Mouse (Mus musculus) thymus, adult 2 months (tissue): Measurements from ENCODE around the gene Bahd1. TPM values are rescaled to one million over a fixed set of nuclear protein-coding genes. Genes with fewer than 3 reads are reported as not detected.

ENCODE experiments used
- DNase-seq: peaks from one replicate; pipeline ENCODE4 v3.0.0; 2021
- H3K27ac ChIP-seq: fragments of 200-500 bp; 2 replicates; pipeline ENCODE4 v1.5.1; 2012; ENCODE audit warnings: low read length, control low read depth; ENCODE audit not compliant: control insufficient read depth, insufficient read depth
- H3K27me3 ChIP-seq: fragments of 200-500 bp; 2 replicates; pipeline ENCODE4 v1.6.1; 2012; ENCODE audit warnings: mild to moderate bottlenecking, low read length, moderate library complexity, mixed read lengths; ENCODE audit not compliant: control insufficient read depth, insufficient read depth
- H3K36me3 ChIP-seq: fragments of 200-500 bp; 2 replicates; pipeline ENCODE4 v1.6.1; 2012; ENCODE audit warnings: mild to moderate bottlenecking, low read length, moderate library complexity; ENCODE audit not compliant: control insufficient read depth, insufficient read depth
- H3K4me1 ChIP-seq: fragments of 200-500 bp; replicated peaks from 2 replicates; pipeline ENCODE4 v1.6.1; 2012; ENCODE audit warnings: low read length; ENCODE audit not compliant: control insufficient read depth, insufficient read depth
- H3K4me3 ChIP-seq: fragments of 200-500 bp; 2 replicates; pipeline ENCODE4 v1.5.1; 2012; ENCODE audit warnings: mild to moderate bottlenecking, low read length, control low read depth, moderate library complexity; ENCODE audit not compliant: control insufficient read depth, insufficient read depth
- CTCF ChIP-seq: fragments of 200-500 bp; IDR thresholded peaks from 2 replicates; pipeline ENCODE4 v1.5.1; 2012; ENCODE audit warnings: mild to moderate bottlenecking, control low read depth, low read length, moderate library complexity, borderline replicate concordance; ENCODE audit not compliant: control insufficient read depth, poor library complexity, insufficient read depth; ENCODE audit errors: extremely low read depth
- POLR2A ChIP-seq: fragments of 200-500 bp; IDR thresholded peaks from 2 replicates; pipeline ENCODE4 v1.6.1; 2012; ENCODE audit warnings: mild to moderate bottlenecking, low read length, control low read depth, moderate library complexity; ENCODE audit not compliant: control insufficient read depth, poor library complexity, insufficient read depth; ENCODE audit errors: extremely low read depth
- WGBS: fragments of 180-500 bp; shearing (Covaris S2); methylation state at CpG from one replicate; pipeline ENCODE4 v1.1.7; 2018; 5-methylcytosine and 5-hydroxymethylcytosine counted together
- polyA plus RNA-seq: library from polyadenylated mRNA; depleted of rRNA; stranded (reverse); fragments of >200 nt; gene quantifications from 2 replicates; pipeline ENCODE4 v1.2.3, GENCODE M21; 2012; rRNA removed

The Bahd1 gene
- 38.7 and 40.0 TPM in 2 replicates for polyA plus RNA-seq

GRCm38 (mm10) chr2:118899981-118900825 lies at the start of gene Bahd1:
Gene Bahd1 (plus strand): TSS chr2:118900377.
- Histone ChIP-seq H3K4me1 (peaks cover 38% of the 10 kb centered on the region), H3K27ac (no peak within 1 kb of the TSS), H3K4me3 (peak within 1 kb of the TSS; percentile 43), H3K27me3 (peaks cover 38% of the 10 kb centered on the region), H3K36me3 (no peaks in the 10 kb centered on the region)
- TF ChIP-seq CTCF (no peak), POLR2A (no peak; the same call in 1 of the 2 replicates)
- WGBS, result 4% methylated on average over 32 of the region's 32 CpGs
- DNase-seq, result peak; percentile 29

DNA sequence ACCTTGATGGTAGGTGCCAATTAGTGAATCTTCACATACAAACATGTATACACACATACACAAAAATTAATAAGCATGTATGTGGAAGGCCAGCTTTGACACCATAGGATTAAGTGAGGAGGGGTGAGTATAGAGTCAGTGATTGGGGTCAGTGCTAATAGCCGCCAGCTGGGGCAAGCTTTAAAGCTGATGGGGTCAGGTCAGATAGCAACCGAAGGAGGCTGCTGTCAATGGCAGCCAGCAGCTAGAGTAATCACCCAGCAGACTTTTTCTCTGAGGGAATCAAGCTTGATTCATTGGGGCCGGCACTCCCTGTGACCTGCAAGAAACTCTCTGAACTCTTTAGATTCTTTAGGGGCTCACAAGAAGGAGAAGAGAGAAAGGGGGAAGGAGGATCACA lies 48.4 kb upstream of the Bahd1 start:
- no peak for DNase-seq
- 93% methylated on average over 3 of the region's 3 CpGs for WGBS
- Histone ChIP-seq H3K36me3 (no peaks in the 10 kb centered on the region), H3K27ac (no peak overlapping the region), H3K4me3 (no peak overlapping the region), H3K4me1 (peaks cover 6% of the 10 kb centered on the region), H3K27me3 (no peaks in the 10 kb centered on the region)
- no peak for TF ChIP-seq CTCF
- TF ChIP-seq POLR2A, result no peak

DNA sequence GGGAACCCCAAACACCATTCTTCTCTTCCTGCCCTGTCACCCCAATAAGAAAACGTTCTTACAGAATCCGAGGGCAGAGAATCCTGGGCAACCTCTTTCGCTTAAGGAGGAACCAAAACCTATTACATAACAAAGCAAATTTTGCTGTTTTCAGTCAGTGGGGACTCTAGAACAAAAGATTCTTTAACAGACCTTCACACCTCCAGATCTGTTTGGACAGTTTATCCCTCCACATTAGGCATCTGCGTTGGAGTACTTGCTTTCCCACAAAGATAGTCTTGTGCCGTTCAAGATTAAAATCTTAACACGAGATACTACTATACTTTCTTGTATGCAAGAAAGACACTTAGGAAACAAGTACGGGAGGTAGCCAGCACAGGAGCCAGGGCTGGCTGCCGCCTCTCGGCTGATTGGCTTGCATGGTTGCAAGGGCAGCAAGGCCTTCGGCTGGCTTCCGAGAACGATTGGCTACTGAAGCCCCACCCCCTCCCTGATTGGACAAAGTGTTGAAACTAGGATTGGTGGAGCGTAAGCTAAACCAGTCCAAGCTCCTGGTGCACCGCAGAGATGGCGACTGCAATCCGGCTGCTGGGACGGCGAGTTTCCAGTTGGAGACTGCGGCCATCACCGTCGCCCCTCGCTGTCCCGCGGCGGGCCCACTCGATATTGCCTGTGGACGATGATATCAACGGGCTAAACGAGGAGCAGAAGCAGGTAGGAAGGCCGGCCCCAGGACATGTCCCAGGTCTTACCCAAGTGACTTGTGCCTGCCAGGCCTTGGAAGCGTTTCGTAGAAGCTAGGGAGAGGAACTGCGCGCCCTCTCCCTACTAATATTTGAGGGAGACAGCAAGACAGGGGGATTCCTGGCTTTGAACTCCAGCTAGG lies 38.5 kb upstream of the Bahd1 start, which contains the start of gene Ivd:
Ivd (plus strand) TSS at position 501 of the 886 bp plus-strand sequence.
- Histone ChIP-seq H3K4me3 (peak within 1 kb of the TSS; percentile 87), H3K36me3 (no peaks in the 10 kb centered on the region), H3K4me1 (0 out of 2 replicates have a peak, but pooled peaks cover 5% of the 10 kb centered on the region), H3K27ac (no peak within 1 kb of the TSS), H3K27me3 (no peaks in the 10 kb centered on the region)
- TF ChIP-seq POLR2A (peak; percentile 79), CTCF (peak; percentile 51; the same call in 1 of the 2 replicates)
- DNase-seq, result peak; percentile 90
- under 1% methylated on average over 34 of the region's 34 CpGs for WGBS

DNA sequence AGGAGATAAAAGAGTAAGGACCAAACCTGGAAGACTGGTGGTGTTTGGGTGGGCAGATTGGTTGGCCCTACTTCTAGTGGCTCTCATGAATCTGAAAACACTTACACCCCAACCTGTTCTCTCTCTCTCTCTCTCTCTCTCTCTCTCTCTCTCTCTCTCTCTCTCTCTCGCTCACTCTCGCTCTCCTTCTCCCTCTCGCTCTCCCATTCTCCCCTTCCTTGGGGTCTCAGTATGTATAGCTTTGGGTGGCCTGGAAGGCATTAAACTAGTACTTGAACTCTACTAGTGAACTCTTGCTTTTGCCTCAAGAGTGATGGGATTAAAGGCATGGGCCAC lies 37.9 kb upstream of the Bahd1 start:
- no peak overlapping the region for H3K27ac ChIP-seq
- WGBS, result 85% methylated on average over 3 of the region's 3 CpGs
- DNase-seq, result no peak
- H3K27me3 ChIP-seq, result no peaks in the 10 kb centered on the region
- no peaks in the 10 kb centered on the region for H3K36me3 ChIP-seq
- TF ChIP-seq CTCF, result no peak
- no peak for TF ChIP-seq POLR2A
- H3K4me3 ChIP-seq, result peak overlapping the region; percentile 87
- H3K4me1 ChIP-seq, result 0 out of 2 replicates have a peak, but pooled peaks cover 5% of the 10 kb centered on the region

GRCm38 (mm10) chr2:118870601-118871000 lies 29.6 kb upstream of the Bahd1 start:
- TF ChIP-seq CTCF, result no peak
- no peak for TF ChIP-seq POLR2A
- 89% methylated on average over 3 of the region's 3 CpGs for WGBS
- H3K27me3 ChIP-seq, result no peaks in the 10 kb centered on the region

GRCm38 (mm10) chr2:118871032-118871431 lies 29.1 kb upstream of the Bahd1 start:
- no peak for DNase-seq
- H3K27ac ChIP-seq, result no peak overlapping the region
- no peak overlapping the region for H3K4me3 ChIP-seq
- 96% methylated on average over 1 of the region's 1 CpGs for WGBS
- TF ChIP-seq CTCF (no peak), POLR2A (no peak)
- peaks cover 5% of the 10 kb centered on the region; the same call in 1 of the 2 replicates for H3K36me3 ChIP-seq
- peaks cover 8% of the 10 kb centered on the region for H3K4me1 ChIP-seq
- H3K27me3 ChIP-seq, result no peaks in the 10 kb centered on the region

More at GRCm38 (mm10) chr2:118870601-118871000, 29.6 kb upstream of the Bahd1 start:
- Histone ChIP-seq H3K4me1 (peaks cover 8% of the 10 kb centered on the region), H3K36me3 (peaks cover 5% of the 10 kb centered on the region; the same call in 1 of the 2 replicates), H3K4me3 (no peak overlapping the region), H3K27ac (no peak overlapping the region)
- no peak for DNase-seq
